Mouse (Mus musculus) cerebellum, postnatal 36 days (tissue): ENCODE data around the gene Arid1a.

Experiments used
- DNase-seq, 2 experiments: peaks; one replicate each; pipeline ENCODE4 v3.0.0; 2021 to 2022; ENCODE audit warnings: mixed read lengths in 2 of 2

The Arid1a gene

GRCm38 (mm10) chr4:133730122-133730521, 26.4 kb downstream of the Arid1a start:
- no peak for DNase-seq

DNA sequence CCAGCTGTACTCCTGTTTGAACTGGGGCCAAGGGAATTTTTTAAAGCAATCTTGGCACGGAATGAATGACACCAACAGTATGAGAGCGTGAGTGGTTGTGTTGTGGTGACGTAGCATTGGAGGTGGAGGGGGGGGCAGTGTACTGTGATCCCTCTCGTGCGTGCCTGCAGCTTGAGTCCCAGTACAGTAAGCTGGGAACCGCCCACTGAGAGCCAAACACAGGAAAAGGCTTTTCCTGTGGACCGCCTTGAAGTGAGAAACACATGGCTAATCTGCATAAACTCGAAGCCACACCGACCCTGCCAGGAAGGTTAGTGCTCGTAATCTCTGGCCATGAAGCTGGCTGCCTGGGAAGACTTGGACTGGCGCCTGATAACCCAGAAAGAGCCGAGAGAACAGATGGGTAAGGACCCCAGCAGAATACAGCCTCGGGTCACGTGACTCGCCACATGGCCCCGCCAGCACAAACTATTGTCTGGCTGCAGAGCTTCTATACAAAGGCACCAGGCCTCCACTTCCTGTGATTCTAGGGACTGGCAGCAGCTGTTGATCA, 27.0 kb downstream of the Arid1a start:
- DNase-seq = peak; percentile 92 to 95

DNA sequence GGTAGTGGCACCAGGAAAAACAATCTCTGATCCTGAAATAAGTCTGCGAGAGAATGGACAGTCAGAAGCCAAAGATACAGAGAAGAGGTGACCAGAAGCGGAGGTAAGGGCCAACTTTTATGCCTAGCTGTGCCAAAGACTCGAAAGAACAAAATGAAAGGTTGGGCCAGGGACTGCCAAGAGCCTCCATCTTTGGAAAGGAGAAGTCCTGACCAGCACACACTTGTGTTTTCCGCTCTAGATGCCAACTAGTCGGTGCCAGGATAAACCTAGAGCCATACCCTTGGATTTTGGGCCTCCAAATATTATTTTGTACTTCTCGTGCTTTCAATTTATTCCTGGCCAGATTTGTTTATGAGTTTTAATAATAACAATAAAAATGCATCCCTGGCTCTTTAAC, 27.6 kb downstream of the Arid1a start:
- DNase-seq = no peak

- no peak for DNase-seq
Observed at GRCm38 (mm10) chr4:133728256-133728655, 28.3 kb downstream of the Arid1a start.

- DNase-seq = no peak
Observed at GRCm38 (mm10) chr4:133725706-133726105, 30.9 kb downstream of the Arid1a start.

DNA sequence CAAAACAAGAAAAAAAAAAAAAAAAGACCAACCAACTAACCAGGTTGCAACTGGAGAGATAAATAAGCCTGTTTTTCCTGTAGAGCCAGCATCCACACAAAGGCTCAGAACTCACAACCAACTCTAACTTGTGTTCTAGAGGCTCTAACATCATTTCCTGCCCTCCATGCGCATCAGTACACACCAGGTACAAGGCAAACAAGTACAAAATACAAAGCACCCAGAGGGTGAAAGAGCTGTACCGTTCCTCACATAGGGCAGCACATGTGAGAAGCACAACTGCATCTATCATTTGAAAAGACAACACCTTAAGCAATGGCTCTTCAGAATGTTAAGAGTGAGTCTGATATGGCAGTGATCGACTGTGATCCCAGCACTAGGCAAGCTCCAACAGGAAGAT, 36.8 kb downstream of the Arid1a start:
- DNase-seq = no peak

DNA sequence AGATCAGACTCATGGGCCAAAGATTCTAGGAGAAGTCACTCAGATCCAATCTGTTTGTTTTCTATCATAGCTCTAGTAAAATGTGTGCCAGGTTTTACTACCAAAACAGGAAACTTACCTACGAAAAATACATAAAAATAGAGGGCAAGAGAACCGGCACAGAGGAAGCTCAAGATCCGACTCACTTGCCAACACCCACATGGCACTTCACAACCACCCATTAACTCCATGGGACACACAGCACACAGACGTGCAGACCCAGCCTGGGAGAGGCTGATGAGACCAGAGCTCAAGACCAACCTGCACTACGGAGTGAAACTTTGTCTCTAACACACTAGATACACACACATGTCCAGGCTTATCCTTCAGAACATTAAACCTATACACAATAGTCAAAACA, 43.8 kb downstream of the Arid1a start:
- no peak for DNase-seq

DNA sequence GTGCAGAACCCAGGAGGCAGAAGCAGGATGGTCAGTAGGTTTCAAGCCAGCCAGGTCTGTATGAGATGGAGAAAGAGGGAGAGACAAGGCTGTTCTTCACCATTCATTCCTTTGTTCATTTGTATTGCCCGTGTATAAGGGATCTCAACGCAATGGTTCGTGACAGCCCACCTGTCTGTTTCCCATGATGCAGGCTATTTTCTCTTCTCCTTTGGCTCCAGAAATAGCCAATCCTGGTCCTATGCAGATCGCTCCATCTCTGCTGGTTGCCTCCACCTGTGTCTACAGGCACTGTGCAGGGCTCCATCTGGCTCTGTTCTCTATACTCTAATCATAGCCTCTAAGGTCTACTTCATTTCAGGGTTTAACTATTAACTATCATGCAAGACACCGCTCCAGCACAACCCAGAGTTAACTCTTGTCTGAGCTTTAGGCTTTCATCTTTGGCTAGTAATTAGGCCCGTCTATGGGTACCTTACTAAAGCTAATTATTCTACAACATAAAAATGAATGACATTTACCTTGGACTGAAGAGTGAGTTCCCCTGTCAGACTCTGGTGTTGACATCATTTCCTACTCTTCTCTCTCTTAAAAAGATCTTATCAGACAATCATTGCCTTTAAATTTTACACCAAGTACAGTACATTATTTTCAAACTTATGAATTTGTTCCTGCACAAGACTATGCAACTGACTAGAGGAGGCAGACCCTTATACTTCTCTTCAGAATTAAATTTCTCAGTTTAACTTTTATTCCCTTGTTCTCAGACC, 45.1 kb downstream of the Arid1a start:
- peak; percentile 53 to 57 for DNase-seq

DNA sequence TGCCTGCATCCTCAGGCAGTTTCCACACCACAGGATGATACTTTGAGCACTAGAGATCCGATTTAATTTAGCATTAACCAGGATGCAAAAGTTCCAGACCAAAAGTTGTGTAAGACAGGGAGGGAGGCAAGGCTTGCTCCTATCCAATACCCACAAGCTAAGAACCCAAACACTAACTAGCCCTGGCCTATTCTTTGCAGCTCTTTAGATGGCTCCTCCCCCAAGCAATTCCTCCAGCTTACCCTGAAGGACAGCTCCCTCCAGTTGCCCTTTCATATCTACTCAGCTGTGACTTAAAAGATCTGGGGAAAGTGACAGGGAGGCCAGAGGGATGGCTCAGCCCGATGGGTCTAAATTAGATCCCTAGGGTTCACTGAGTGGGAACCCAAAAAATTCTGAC, 47.2 kb downstream of the Arid1a start:
- no peak for DNase-seq

- no peak for DNase-seq
Observed at GRCm38 (mm10) chr4:133707464-133707863, 49.1 kb downstream of the Arid1a start.

DNA sequence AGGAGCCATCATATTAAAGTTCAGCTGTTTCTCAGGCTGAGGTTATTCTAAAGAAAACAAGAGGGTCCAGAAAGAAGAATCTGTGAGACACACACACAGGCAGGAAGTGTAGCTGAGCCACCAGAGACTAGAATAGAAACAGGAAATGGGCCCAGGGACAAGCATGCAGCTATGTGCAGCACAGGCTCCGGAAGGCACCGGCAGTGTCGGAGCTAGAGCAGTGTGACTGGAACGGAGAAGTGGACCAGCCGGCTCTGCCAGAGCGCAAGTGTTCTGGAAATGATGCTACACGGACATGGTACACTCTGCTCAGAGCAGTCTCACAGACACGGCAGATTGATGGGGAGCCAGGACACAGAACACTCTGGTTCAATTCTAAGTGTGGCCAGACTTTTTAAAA, 49.6 kb downstream of the Arid1a start:
- peak; percentile 73 to 74 for DNase-seq

DNA sequence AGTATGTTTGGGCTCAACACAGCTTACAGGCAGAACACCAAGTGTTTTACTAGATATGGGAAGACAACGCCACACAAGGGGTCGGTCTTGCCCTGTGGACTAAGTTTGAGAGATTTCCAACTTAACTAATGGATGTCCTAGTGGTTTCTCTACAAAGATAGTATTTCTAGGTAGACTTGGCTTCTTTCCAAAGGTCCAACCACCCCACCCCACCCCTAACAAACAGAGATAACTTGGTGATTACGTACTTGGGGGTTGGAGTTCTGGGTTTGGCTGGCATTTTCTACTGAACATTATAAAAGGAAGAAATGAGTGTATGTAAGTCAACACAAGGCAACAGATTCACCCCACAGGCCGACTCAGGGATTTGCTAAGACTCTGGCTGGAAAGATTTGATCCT, 51.5 kb downstream of the Arid1a start:
- no peak for DNase-seq

- DNase-seq = peak; percentile 31 to 54
Observed at GRCm38 (mm10) chr4:133700905-133701368, 55.6 kb downstream of the Arid1a start.

GRCm38 (mm10) chr4:133695363-133695762, 61.2 kb downstream of the Arid1a start:
- no peak for DNase-seq

GRCm38 (mm10) chr4:133690252-133690651, 66.3 kb downstream of the Arid1a start:
- DNase-seq = no peak

DNA sequence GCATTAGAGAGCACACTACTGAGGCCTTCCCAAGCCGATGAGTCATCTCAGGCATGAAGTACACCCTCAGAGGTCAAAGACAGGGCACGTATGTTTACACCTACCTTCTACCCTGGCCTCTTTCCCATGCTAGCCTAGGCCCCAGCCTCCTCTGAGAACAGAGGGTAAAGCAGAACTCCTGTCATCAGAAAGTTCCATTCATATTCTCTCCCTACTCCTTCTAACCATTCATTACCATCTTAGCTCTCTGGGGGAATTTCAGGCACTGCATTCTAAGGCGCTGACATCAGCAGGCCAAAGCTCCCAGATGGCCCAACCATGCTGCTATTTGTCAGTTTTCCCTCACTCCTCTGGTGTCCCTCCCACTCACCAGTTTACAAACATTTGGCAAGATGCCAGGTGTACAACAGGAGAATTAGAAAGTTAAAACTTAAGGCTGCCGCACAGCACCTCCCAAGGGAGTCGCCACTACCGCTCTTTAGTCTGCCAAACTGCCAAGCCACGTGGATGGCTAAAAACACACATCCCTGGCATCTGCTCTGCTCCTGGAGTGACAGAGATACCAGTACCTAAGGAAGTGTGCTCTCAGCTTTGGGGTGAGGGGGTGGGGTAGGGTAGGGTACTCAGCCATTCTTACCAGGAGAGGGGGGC, 68.0 kb downstream of the Arid1a start:
- no peak for DNase-seq

DNA sequence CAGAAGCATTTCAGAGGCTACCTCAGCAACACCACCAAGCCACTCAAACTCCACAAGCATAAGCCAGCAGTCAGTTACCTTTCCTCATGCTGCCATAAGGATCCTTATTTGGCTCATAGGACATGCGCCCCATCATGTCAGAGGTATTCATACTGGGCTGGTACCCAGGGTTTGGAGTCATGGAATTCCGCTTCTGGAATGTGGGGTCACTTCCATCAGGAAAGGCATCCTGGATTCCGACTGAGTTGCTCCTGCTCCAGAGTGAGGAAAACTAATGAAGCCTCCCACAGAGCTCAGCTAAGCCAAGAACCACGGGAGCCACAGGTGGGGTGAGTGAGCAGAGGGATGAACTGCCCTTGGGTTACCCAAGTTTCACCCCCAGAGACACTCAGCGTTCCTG, 69.4 kb downstream of the Arid1a start:
- no peak for DNase-seq

GRCm38 (mm10) chr4:133686512-133686911, 70.1 kb downstream of the Arid1a start:
- DNase-seq = no peak

DNA sequence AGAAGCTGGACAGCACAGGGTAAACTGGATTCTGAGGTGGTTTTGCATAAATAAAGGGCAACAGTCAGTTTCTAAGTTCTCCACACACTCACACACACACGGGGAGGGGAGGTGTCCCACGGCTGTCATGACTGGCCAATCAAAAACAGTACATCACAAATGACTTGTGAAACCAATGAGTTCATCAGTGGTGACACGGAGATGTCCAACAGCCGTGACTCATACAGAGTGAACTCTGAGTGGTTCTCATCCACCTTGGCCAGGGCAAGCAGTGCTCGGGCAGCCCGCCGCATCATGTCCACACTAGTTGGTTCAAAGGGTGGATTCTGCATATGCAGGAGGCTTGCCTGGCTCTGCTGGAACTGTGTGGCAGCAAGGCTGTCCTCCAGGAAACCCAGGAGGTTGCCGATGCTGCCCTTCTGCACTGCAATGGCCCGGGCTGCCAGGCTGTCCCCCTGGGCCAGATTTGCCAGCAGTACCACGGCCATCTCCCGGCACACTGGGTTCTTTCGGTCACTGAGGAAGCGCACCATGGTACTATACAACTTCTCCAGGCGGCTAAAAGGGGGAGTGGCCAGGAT, 76.3 kb downstream of the Arid1a start:
- peak; percentile 27 to 28 for DNase-seq

GRCm38 (mm10) chr4:133679629-133680028, 76.9 kb downstream of the Arid1a start:
- no peak for DNase-seq

DNA sequence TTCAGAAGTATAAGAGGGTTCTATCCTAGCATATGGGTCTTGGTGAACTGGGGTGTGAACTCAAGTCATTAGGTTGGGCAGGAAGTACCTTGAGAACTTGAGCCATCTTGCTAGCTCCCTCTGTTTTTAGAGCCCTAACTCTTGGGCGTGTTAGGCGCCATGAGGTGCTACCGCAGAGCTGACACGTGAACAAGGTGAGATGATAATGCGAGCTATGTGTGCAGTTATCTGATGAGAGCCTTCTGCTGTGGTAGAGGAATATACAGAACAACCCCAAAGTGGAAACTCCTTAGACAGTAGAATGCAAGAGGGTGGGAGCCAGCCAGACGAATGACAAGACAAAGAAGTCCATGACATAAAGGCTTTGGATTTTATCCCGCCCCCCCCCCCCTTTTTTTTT, 79.3 kb downstream of the Arid1a start:
- no peak for DNase-seq

- no peak for DNase-seq
Observed at GRCm38 (mm10) chr4:133676189-133676588, 80.4 kb downstream of the Arid1a start.

DNA sequence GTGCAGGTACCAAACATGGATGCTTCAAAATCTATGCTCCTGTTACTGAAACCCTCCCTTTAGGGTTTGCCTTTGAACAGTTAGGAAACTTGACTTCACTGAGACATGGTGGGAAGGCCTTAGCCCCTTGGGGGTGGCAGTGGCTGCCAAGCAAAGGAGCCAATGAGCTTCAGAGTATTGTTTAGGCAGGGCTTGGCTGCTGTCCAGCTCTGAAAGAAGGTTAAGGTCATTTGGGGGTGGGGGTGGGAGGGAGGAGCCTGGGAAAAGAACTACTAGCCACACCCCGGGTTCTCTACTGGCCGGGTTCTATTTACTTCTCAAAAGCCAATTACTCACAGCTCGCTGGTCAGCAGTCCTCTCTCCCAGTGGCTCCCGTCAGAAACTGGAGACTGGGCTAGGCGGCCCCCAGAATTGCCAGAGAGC, 81.0 kb downstream of the Arid1a start:
- DNase-seq = peak; percentile 32 to 39

DNA sequence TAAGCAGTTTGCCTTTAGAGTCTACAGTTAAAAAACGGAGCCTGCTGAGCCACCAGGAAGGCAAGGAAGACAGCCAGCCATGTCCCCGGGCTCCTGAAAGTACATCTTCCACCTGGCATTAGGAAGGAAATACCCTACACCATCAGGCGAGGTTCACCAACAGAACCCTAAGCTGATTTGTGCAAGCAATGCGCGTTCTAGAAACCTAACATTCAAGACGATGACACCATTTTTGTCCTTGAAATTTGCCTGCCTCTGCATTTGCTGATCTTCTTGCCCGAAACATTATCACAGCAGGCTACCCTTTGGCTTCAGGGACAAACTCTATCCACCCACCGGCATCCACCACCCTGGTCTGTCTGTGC, 82.3 kb downstream of the Arid1a start:
- peak in 1 of 2 experiments; percentile 35 for DNase-seq
